Mouse (Mus musculus): Measurements from ENCODE around the gene Gm8922.
"Not testable (repeated sequence)": the region's sequence is repeated elsewhere in the genome, so short reads cannot be mapped to it uniquely, and the experiment has no call there.

The Gm8922 gene

DNA sequence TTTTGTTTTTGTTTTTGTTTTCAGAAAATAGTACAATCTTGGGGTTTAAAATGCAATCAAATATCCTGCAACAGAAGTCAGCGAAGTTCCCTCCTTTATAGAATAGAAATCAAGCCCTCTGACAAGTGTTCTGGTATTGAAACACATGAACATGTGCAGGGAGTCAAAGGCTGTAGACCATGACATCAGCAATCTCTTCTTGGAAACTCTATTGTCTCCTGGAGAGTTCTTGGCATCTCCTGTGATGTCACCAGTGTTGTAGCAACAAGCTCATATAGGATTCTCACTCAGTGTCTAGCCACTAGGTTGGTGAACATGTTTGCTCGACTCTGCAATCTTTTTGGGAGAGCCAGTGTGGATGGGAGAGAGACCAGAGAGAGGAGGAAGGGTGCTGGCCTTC is at the start of gene Gm8922:
Gene Gm8922, plus strand, starts transcription at position 301 of the 400 bp plus-strand sequence.
- DNase-seq, result not testable (repeated sequence)

Measured in cerebellum, postnatal 25 days (tissue).